Mouse (Mus musculus) embryonic fibroblast, embryonic 13.5 days (primary cell): ENCODE measurements at regions not wholly inside any gene's neighbourhood (a gene's known extent, or its start where the extent isn't known, plus 50 kb on each side); places are given as distances from the start of the nearest gene placed in this dataset.

Source experiments
- H3K27ac ChIP-seq: 2 replicates; pipeline ENCODE4 v1.5.1; 2012; ENCODE audit warnings: low read length, control low read depth, inconsistent platforms; ENCODE audit not compliant: insufficient read depth
- H3K4me1 ChIP-seq: 2 replicates; pipeline ENCODE4 v1.6.1; 2011; ENCODE audit warnings: low read length; ENCODE audit not compliant: control insufficient read depth, insufficient read depth
- H3K4me3 ChIP-seq: 2 replicates; pipeline ENCODE4 v1.5.1; 2011; ENCODE audit warnings: mild to moderate bottlenecking, control low read depth, low read length; ENCODE audit not compliant: insufficient read depth
- CTCF ChIP-seq: IDR thresholded peaks from 2 replicates; pipeline ENCODE4 v1.5.1; 2011; ENCODE audit warnings: mild to moderate bottlenecking, control low read depth, low read length, moderate library complexity, borderline replicate concordance; ENCODE audit not compliant: insufficient read depth
- POLR2A ChIP-seq: IDR thresholded peaks from 2 replicates; pipeline ENCODE4 v1.6.1; 2011; ENCODE audit warnings: low read depth, mild to moderate bottlenecking, control low read depth, low read length, moderate library complexity

GRCm38 (mm10) chr5:128550736-128551135, 49.9 kb upstream of the Fzd10 start:
- Histone ChIP-seq H3K4me3 (no peak overlapping the region), H3K27ac (no peak overlapping the region)

GRCm38 (mm10) chr5:128549811-128550210, 50.8 kb upstream of the Fzd10 start:
- TF ChIP-seq CTCF (no peak), POLR2A (no peak)
- Histone ChIP-seq H3K4me3 (no peak overlapping the region), H3K4me1 (no peaks in the 10 kb centered on the region), H3K27ac (no peak overlapping the region)

More at GRCm38 (mm10) chr5:128550736-128551135, 49.9 kb upstream of the Fzd10 start:
- TF ChIP-seq CTCF (no peak), POLR2A (no peak)
- H3K4me1 ChIP-seq, result no peaks in the 10 kb centered on the region

- Histone ChIP-seq H3K27ac (no peak overlapping the region), H3K4me3 (no peak overlapping the region), H3K4me1 (no peaks in the 10 kb centered on the region)
- TF ChIP-seq POLR2A (no peak), CTCF (no peak)
Observed at GRCm38 (mm10) chr5:128542049-128542448, 58.6 kb upstream of the Fzd10 start.

- Histone ChIP-seq H3K27ac (no peak overlapping the region), H3K4me1 (no peaks in the 10 kb centered on the region), H3K4me3 (no peak overlapping the region)
- TF ChIP-seq POLR2A, result no peak
- no peak for TF ChIP-seq CTCF
Observed at GRCm38 (mm10) chr5:128538646-128539045, 62.0 kb upstream of the Fzd10 start.

- Histone ChIP-seq H3K4me1 (no peaks in the 10 kb centered on the region), H3K27ac (no peak overlapping the region), H3K4me3 (no peak overlapping the region)
- TF ChIP-seq POLR2A (no peak), CTCF (no peak)
Observed at GRCm38 (mm10) chr5:128537218-128537617, 63.4 kb upstream of the Fzd10 start.

GRCm38 (mm10) chr5:128536393-128536792, 64.3 kb upstream of the Fzd10 start:
- TF ChIP-seq POLR2A, result no peak
- H3K4me3 ChIP-seq, result no peak overlapping the region

GRCm38 (mm10) chr5:128527241-128527640, 73.4 kb upstream of the Fzd10 start:
- Histone ChIP-seq H3K4me1 (no peaks in the 10 kb centered on the region), H3K27ac (no peak overlapping the region), H3K4me3 (no peak overlapping the region)
- TF ChIP-seq CTCF (no peak), POLR2A (no peak)

More at GRCm38 (mm10) chr5:128536393-128536792, 64.3 kb upstream of the Fzd10 start:
- Histone ChIP-seq H3K27ac (no peak overlapping the region), H3K4me1 (no peaks in the 10 kb centered on the region)

- Histone ChIP-seq H3K27ac (no peak overlapping the region), H3K4me1 (no peaks in the 10 kb centered on the region), H3K4me3 (no peak overlapping the region)
- no peak for TF ChIP-seq CTCF
Observed at GRCm38 (mm10) chr5:128526432-128526831, 74.2 kb upstream of the Fzd10 start.

- Histone ChIP-seq H3K4me1 (no peaks in the 10 kb centered on the region), H3K27ac (no peak overlapping the region), H3K4me3 (no peak overlapping the region)
- TF ChIP-seq CTCF (no peak), POLR2A (no peak)
Observed at GRCm38 (mm10) chr5:128524377-128525280, 76.0 kb upstream of the Fzd10 start.

GRCm38 (mm10) chr5:128522667-128523066, 78.0 kb upstream of the Fzd10 start:
- no peak for TF ChIP-seq CTCF
- no peak for TF ChIP-seq POLR2A
- no peak overlapping the region for H3K27ac ChIP-seq

More at GRCm38 (mm10) chr5:128522667-128523066, 78.0 kb upstream of the Fzd10 start:
- H3K4me3 ChIP-seq, result no peak overlapping the region
- H3K4me1 ChIP-seq, result no peaks in the 10 kb centered on the region
